Mouse (Mus musculus): Measurements from ENCODE around the gene Mcm9.
A peak's percentile ranks its signal among the peaks of the same experiment; 100 is the strongest.

Gene Mcm9

DNA sequence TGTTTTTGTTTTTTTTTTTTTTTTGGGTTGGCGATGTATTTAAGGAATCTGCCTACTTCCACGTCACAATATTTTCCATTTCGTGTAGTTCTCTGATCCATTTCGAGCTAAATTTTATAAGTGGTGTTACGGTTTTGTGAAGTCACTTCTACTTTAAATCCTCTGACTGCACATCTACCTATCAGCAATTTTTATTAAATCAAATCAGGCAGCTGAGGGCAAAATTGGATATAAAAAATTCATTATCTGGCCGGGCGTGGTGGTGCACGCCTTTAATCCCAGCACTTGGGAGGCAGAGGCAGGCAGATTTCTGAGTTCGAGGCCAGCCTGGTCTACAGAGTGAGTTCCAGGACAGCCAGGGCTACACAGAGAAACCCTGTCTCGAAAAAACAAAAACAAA lies at the start of gene Mcm9:
TSS of gene Mcm9 (minus strand) at position 101 of the 400 bp plus-strand sequence.
- peak; percentile 23 for DNase-seq

DNA sequence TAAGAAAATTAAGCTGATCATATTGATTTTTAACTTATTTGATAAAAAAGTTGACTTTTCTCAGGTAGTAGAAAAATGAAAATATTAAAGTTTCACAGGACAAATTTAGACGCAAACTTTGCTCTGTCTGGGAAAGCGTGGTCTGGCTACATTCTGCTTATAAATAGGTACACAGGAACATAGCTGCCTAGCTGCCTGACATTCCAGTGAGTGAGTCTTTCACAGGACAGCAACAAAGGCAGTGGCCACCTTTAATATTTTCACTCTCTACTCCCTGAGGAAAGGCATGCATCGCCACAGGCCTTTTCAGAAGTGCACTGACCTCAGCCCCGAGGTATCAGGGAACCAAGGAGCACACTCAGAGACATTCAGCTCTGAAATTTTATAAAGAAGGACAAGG lies 31.5 kb upstream of the Mcm9 start:
- DNase-seq = no peak

DNA sequence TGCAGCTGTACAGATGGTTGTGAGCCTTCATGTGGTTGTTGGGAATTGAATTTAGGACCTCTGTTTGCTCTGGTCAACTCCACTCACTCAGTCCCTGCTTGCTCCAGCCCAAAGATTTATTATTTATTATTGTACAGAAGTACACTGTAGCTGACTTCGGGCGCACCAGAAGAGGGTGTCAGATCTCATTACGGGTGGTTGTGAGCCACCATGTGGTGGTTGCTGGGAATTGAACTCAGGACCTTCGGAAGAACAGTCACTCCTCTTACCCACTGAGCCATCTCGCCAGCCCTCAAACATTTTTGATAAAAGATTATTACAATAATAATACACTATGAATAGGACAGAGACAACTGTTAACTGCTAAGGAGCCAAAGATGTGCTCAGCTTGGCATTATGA lies 24.0 kb upstream of the Mcm9 start:
- peak; percentile 10 for DNase-seq

DNA sequence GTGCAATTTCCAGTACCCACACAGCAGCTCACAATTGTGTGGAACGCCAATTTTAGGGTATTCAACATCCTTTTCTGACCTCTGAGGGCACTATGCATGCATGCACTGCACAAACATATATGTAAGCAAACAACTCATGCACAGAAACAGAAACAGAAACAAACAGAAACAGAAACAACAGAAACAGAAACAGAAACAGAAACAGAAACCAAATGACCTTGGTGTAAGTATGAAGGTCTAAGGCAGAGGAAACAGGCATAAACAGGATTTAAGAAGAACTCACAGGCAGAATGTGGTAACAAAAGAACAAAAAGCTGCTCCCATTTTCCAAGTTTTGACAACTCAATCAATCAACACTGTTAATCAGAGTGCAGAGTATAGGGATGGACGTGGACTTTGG lies 20.4 kb upstream of the Mcm9 start:
- no peak for DNase-seq

DNA sequence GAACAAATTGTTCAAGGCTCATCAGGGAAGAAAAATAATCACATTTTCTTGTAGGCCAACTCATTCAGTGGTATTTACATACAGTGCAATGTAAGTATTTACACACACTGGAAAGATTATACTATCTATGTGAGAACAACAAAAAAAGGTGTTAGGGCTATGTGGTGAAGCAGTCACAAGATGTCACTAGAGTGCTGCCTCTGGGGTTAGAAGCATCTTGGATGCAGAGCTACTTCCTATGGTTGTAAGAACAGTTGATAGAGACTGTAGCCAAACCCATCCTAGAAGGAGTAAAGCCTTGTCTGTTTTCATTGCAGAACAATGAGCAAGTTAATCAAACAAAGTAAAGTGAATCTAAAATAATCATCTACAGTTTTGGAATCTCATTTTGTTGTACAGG lies 11.3 kb upstream of the Mcm9 start:
- peak; percentile 44 for DNase-seq

DNA sequence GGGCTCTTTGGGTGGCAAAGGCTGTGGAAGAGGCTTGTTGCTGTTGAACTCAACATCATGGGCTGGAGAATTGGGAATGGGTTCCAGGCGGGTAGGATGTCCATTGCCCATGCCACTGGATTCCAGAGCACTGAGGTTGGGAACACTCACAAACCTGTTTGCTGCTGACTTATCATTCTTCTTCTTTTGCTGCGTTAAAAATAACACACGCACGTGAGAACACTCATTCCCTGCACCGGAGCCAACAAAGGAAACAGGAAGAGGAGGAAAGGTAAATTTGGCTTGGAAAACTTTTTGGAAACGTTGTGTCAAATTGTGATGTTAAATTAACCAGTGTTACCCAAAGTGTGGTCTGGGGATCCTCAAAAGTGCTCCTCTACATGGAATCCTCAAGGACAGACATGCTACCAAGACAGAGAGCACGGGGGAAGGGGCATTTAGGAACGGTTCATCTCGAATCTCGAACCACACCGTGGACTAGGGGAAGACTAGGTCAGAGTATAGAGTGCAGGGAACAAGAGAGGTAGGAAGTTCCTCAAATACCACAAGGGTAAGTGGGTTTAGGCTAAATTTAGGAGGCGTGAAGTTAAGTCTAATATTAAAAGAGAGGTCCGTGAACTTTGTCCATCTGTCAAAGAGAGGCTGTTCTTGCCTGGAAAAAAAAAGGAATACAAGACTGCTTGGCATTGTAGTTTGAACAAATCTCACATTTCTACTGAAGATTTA lies 5.2 kb upstream of the Mcm9 start:
- peak; percentile 78 for DNase-seq

DNA sequence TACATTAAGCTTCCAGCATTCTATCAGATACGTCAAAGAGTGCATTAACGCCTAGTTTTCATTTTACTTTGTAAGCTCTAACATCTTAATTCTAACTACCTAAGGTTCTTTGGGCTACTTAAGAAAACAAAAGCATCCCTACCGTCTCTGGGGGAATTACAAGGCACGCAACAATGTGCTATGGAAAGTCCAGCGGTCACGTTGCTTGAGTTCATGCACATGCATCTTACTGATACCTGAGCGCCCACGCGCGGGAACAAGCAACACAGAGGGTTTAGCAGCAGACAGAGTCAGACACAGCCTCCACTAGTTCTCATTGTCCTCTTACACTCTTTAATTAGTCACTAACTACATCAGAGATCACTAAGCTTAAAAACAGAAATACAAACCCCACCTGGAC lies 3.9 kb upstream of the Mcm9 start:
- DNase-seq = no peak

DNA sequence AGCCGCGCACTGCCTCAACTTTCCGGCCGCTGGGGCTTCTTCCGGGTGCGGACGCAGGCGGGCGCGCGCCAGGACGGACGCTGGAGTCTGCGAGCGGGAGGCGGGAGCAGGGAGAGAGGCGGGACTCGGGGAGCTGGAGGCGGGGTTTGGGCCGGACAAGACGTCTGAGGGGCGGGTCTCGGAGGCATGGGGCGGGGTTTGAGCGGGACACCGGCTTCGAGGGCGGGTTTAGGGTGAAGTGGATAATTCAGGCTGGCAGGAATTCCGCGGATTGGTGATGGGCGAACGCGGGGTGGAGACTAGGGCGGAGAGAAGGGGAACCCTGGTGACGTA lies 355 bp downstream of the Mcm9 start:
- peak; percentile 98 for DNase-seq

DNA sequence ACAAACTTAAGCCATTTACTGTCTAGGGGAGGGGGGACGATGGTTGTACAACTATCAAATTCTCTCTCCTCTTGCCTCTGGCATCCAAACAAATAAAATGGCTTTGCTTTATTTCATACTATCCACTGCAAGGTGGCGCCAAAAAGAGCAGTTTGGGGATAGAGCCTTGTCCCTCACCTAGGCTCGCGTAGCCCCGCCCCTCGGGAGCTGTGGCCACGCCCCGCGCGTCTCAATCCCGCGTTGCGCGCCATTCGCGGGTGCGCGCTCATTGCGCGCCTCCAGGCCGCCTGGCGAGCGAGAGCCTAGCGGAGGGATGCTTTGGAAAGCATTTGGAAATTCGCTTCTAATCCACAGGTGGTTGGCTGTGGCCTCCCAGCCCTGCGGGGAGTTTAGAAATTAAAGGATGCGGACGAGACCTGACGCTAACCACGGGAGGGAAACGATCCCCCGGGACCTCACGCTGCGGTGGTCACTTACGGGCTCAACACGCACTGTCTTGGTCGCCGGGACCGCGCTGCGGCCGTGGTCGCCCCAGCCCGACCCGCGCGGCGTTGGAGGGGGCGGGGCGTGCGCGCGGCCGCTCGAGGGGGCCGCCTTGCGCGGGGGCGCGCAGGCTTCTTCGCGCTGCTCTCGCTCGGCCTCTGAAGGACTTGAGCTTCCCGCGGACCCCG lies 857 bp downstream of the Mcm9 start:
- DNase-seq = peak; percentile 96

DNA sequence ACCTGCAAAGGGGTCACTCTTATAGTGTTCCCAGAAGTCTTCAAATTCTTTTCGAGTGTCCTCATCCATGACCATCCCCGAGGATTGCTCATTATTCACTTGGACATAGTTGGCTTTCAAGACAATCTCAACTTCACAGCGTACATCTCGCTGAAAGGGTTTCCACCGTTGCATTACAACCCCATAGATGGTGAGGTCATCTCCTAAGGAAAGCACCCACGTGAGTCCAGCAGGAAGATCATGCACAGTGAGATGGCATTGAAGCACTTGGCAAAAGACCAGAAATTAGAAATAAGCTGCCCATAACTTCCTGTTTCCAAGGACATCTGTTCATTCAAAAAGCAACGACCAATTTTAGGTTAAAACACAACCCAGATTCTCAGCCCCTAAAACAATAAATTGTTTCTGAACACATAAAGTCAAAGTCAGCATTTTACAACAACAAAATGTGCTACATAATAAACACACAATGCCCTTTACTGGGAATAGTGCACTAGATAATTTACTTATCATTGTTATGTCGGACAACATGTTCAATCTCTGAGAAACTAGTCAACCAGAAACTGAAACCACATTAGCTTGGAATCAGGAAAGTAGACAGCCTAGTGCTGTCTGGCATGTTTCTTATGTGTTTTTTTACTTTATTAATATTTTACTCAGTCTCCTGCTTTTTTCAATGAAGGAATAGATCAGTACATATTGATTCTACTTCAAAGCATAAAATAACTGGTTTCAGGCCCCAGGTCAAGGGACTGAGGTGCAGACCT lies 14.2 kb downstream of the Mcm9 start:
- no peak for DNase-seq

DNA sequence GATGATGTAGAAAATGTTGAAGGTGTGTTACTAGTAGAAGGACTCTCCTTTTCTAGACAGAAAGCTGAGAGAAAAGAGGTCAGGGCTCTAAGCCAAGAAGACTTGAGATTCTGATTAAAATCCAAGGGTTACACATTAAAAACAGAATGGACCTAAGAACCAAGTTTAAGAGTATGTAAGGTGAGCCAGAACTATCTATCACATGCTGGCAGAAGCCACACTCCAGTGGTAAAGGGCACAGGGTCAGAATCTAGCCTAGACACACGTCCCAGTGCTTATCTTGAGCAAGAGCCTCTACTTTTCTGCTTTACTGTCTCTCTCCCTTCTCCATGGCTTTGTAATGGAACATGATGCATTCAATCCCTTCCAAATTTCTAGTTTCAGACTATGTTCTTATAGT lies 16.3 kb downstream of the Mcm9 start:
- peak; percentile 85 for DNase-seq

DNA sequence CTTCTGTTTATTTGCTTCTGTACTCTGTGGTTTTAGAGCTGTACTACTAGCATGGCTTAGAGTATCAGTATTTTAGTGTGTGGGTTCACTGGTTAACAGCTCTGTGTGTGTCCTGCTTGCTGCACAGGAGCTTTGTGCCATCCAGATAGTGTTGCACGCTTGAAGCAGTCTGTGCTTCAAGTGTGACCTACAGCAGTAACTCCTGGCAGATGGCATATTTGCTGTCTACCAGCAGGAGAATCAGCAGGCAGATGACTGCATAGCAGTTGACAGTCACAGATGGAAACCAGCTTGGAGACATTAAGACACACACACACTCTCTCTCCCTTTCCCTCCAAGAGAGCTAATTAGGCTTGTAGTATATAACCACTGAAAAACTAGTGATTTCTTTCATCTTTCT lies 18.1 kb downstream of the Mcm9 start:
- DNase-seq = no peak

DNA sequence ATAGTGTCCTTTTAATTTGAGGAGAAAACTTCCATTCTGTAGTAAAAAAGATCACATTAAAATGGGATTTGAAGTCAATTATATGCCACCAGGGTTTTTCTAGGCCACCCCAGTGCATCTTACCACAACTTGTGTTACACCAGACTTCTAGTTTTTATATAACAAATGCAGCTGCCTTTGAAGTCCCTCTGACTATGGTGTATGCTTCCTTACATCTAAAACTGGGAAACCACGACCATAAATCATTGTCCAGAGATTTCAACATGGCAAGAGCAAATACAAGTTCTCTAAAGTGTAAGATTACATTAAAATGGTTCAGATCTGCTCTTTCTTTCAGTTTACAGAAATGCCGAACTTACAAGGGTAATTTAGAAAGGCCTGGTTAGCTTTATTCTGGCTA lies 22.0 kb downstream of the Mcm9 start:
- DNase-seq = no peak

DNA sequence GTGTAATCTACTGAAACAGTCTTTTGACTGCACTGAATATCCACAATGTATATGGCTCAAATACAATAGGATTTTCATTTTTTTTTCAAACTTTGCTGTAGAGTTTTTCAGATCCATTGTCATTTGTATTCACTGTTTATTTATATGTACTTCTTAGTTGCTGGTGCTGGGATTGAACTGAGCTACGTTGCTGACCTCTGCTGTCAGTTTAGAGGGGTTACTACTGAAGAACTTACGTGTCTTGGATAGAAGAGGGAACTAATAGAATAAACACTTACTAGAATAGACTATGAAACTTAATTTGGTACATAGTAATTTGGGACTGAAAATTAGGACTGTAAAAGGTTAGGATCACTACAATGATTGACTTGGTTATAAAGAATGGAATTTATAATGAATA lies 24.9 kb downstream of the Mcm9 start:
- DNase-seq = no peak

DNA sequence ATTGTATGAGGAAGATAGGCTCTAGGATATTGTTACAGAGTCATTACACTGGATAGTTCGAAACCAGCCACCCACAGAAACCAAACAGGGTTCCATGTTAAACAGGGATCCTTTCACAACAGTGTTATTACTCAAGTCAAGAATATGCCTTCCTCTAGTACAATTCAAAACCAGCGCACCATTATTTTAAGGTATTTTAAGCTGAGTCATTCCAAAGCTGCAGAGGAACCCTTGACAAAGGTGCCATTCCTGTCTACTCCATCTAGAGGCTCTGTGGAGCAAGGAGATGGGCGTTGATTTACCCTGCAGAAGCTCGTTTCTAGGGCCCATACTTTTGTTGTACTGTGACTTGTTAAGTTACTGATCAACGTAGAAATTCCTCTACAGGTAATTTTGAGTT lies 31.4 kb downstream of the Mcm9 start:
- peak; percentile 53 for DNase-seq

DNA sequence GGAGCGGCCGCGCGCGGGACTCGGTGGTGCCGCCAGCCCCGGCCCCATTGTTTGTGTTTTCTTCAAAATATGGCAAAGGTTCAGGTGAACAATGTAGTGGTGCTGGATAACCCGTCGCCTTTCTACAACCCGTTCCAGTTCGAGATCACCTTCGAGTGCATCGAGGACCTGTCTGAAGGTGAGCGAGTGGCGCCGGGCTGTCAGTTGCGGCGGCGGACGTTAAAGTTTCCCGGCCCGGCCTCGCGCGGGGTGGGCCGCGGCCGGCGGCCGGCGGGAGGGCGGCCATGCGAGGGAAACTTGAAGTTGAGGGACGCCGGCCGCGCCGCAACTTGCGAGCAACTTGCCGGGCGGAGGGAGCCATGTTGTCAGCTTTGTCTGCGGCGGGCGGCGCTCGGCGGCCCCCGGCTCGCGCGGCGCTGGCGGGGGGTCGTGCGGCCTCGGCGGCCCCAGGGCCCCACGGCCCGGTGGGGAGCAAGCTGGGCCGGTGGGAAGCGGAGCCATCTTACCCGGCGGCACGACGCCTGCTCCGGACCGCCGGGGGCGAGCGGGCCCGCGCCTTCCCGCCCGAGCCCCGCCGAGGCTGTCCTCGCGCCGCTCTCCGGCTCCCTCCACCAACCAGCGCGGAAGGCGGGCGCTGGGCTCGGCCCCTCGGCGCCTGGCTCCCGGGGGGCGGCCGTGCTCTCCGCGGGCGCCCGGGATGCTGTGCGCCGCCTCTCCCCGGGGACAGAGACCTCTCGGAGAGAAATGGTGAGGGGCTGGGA lies 32.9 kb downstream of the Mcm9 start:
- DNase-seq = peak; percentile 31

DNA sequence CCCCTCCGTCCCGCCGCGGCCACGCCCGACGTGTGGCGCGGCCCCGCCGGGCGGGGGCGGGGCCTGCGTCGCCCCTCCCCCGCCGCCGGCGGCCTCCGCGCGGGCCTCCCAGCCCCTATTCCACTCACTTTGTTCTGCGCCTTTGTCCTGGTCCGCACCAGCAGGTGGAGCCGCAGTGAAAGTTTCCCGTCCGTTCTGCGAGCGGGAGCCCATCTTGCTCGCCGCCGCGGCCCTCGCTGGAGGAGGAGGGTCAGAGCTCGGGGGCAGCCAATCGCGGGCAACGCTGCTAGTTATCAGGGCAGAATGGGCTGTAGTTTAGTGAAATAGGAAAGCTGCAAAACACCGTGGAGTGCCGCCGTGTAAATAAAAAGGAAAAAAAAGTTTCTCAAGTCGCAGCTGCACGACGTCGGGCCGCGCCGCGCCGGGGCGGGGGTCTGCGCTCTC lies 33.5 kb downstream of the Mcm9 start, which contains the start of gene Asf1a:
TSS of gene Asf1a (plus strand) at position 81 of the 444 bp plus-strand sequence.
- peak; percentile 98 for DNase-seq

DNA sequence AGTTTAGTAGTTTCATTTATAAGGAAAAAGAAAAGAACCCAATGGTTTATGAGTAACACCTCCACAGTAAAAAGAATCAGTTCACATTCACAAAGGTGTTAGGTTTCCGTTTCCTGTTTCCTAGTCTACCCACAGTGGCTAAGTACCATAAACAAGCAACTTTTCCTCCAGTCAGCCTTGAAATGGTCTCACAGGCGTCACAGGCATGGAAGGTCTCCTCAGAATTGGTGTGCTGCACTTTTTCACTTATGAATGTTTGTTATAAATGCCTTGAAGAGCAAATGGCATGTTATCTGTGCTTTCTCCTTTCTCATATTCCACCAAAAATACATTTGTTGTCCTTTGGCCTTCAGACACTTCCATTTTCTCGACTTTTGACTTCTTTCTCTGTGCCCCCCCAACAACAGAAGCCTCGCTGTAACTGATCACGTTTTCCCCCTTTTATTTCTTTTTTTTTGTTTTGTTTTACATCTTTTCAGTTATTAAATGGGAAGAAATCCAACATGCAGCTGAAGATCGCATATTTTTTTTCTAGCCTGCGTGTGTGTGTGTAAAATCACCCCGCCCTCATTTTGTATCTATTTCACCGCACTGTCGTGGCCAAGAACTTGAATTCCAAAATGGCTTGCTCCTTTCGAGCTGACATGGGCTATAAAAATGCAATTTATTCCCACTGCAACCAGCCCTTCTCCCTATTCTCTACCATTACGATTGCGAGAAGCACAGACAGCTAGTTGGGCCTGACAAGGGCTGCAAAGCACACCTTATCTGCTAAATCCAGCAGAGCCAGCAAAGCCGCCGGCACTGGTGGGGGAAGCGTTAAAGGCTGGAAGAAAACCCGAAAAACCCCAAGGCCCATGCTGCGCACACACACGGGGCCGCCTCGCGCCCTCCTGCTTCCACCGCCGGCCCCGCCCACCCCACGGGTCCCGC lies 34.2 kb downstream of the Mcm9 start:
- DNase-seq = peak; percentile 17

DNA sequence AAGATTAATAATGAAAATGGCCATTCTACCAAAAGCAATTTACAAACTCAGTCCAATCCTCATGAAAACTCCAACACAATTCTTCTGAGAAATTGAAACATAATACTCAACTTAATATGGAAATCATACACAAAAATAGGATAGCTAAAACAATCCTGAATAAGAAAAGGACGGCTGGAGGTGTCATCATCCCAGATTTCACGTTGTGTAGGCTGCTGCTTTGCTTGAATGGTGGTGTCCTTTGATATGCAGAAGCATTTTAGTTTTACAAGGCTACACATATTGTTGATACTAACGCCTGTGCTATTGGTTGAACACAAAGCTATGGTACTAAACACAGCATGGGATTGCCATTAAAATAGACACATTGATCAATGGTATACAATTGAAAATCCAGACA lies 44.5 kb downstream of the Mcm9 start:
- no peak for DNase-seq

DNA sequence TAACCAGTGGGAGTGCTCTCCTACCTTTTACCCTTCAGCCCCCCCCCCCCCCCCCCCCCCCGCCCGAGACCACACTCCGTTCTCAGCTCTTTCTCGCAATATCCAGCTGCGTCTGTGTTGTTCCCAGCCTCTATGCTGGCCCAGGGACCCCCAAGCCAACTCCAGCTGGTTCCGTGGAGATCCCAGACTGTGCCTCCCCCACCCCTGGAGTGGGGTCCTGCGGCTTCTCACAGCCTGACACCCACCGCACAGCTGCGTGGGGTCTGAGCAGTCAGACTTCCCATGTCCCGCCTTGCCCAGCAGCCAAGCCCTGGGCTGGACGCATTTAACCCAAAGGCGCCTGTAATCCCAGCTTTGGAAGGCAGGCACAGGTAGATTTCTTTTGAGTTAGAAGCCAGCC lies 49.2 kb downstream of the Mcm9 start:
- no peak for DNase-seq

DNA sequence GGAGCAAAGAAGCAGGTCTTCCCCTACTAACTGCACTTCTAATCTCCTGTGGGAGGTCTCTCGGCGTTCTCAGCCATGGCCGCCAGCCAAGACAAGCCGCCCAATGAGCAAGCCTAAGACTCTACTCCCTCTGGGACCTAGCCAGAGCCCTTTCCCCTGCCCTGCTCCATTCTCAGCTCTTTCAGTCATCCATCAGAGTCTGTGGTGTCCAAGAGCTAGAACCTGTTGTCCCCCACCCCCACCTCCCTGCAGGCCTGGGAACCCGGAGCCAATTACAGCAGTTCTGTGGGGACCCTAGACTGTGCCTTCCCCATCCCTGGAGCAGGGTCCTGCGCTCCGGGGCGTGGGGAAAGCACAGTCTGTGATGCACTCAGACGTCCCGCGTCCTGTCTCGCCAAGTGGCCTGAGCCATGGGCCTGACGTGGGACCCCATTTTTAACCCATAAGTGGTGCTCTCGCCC lies 49.6 kb downstream of the Mcm9 start:
- peak; percentile 40 for DNase-seq

DNA sequence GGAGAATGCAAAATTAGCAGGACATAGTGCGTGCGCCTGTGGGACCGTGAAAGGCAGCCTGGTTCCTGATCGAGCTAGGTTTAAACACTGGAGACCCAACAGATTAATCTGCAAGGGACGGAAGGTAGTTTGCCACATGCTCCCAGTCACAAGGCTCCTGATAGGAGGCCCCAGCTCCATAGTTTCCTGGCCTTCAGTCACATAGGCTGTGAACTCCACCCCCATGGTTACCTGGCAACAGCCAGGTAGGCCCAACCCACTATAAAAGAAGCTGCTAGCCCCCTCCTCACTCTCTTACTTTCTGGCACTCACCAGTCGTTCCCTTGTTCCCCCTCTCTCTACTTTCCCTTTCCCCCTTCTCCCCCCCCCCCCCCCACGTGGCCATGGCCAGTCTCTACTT lies 50.1 kb downstream of the Mcm9 start:
- DNase-seq = no peak

Data from kidney, adult 9 months (tissue).